Mouse (Mus musculus): ENCODE results near the gene Tmed1. TPM values are rescaled to one million over a fixed set of nuclear protein-coding genes. Genes with fewer than 3 reads are reported as not detected.
"Not testable (repeated sequence)": the region's sequence is repeated elsewhere in the genome, so short reads cannot be mapped to it uniquely, and the experiment has no call there.

The Tmed1 gene
- polyA plus RNA-seq, 1 experiment from 2014 or later = 40.7 TPM

GRCm38 (mm10) chr9:21484065-21484464, 26.0 kb downstream of the Tmed1 start:
- no peaks in the 10 kb centered on the region for H3K27me3 ChIP-seq (ENCODE audit: control insufficient read depth, insufficient read depth, low read length)
- H3K4me2 ChIP-seq (replicated peaks; ENCODE audit: low read depth) = no peak overlapping the region
- no peaks in the 10 kb centered on the region for H3K9me3 ChIP-seq (ENCODE audit: control insufficient read depth, low read length)
- TF ChIP-seq CTCF (IDR thresholded peaks at IDR 0.05; ENCODE audit: low read depth) = no peak
- no peak for TF ChIP-seq EP300 (optimal IDR thresholded peaks at IDR 0.05)
- 84% methylated on average over 4 of the region's 4 CpGs for WGBS
- H3K9ac ChIP-seq (ENCODE audit: low read length) = no peak overlapping the region
- peaks cover 18% of the 10 kb centered on the region for H3K36me3 ChIP-seq (ENCODE audit: control insufficient read depth, insufficient read depth, low read length)
- DNase-seq (ENCODE audit: low spot score) (no peak), ATAC-seq (ENCODE audit: low FRiP score, low TSS enrichment) (no peak)
- no peak overlapping the region for H3K4me3 ChIP-seq (ENCODE audit: low read depth, low read length)
- H3K4me1 ChIP-seq (replicated peaks; ENCODE audit: control insufficient read depth, insufficient read depth) = no peaks in the 10 kb centered on the region
- H3K27ac ChIP-seq (replicated peaks) = no peak overlapping the region

- Histone ChIP-seq H3K36me3 (ENCODE audit: control insufficient read depth, insufficient read depth, low read length) (peaks cover 50% of the 10 kb centered on the region), H3K27me3 (ENCODE audit: control insufficient read depth, insufficient read depth, low read length) (no peaks in the 10 kb centered on the region), H3K4me3 (ENCODE audit: low read depth, low read length) (no peak overlapping the region), H3K4me2 (replicated peaks; ENCODE audit: low read depth) (no peak overlapping the region), H3K27ac (replicated peaks) (no peak overlapping the region), H3K9ac (ENCODE audit: low read length) (no peak overlapping the region), H3K4me1 (replicated peaks; ENCODE audit: control insufficient read depth, insufficient read depth) (no peaks in the 10 kb centered on the region), H3K9me3 (ENCODE audit: control insufficient read depth, low read length) (0 out of 2 replicates have a peak, but pooled peaks cover 2% of the 10 kb centered on the region)
- no peak for TF ChIP-seq EP300 (optimal IDR thresholded peaks at IDR 0.05)
- TF ChIP-seq CTCF (IDR thresholded peaks at IDR 0.05; ENCODE audit: low read depth) = peak; percentile 55
- WGBS = 97% methylated on average over 6 of the region's 6 CpGs
- DNase-seq (ENCODE audit: low spot score) (no peak), ATAC-seq (ENCODE audit: low FRiP score, low TSS enrichment) (no peak)
Observed at GRCm38 (mm10) chr9:21477707-21478106, 32.3 kb downstream of the Tmed1 start.

- no peak overlapping the region for H3K4me3 ChIP-seq (ENCODE audit: low read depth, low read length)
- DNase-seq (ENCODE audit: low spot score) (no peak), ATAC-seq (ENCODE audit: low FRiP score, low TSS enrichment) (no peak)
- no peak overlapping the region for H3K4me2 ChIP-seq (replicated peaks; ENCODE audit: low read depth)
- no peaks in the 10 kb centered on the region for H3K27me3 ChIP-seq (ENCODE audit: control insufficient read depth, insufficient read depth, low read length)
- H3K4me1 ChIP-seq (replicated peaks; ENCODE audit: control insufficient read depth, insufficient read depth) = no peaks in the 10 kb centered on the region
- peaks cover 44% of the 10 kb centered on the region for H3K36me3 ChIP-seq (ENCODE audit: control insufficient read depth, insufficient read depth, low read length)
- 78% methylated on average over 4 of the region's 4 CpGs for WGBS
- H3K27ac ChIP-seq (replicated peaks) = no peak overlapping the region
- no peak overlapping the region for H3K9ac ChIP-seq (ENCODE audit: low read length)
- TF ChIP-seq CTCF (IDR thresholded peaks at IDR 0.05; ENCODE audit: low read depth) (no peak), EP300 (optimal IDR thresholded peaks at IDR 0.05) (no peak)
- 0 out of 2 replicates have a peak, but pooled peaks cover 2% of the 10 kb centered on the region for H3K9me3 ChIP-seq (ENCODE audit: control insufficient read depth, low read length)
Observed at GRCm38 (mm10) chr9:21472913-21473312, 37.1 kb downstream of the Tmed1 start.

GRCm38 (mm10) chr9:21469032-21470024, 40.7 kb downstream of the Tmed1 start:
- peak; percentile 73 for TF ChIP-seq CTCF (IDR thresholded peaks at IDR 0.05; ENCODE audit: low read depth)
- no peak for TF ChIP-seq EP300 (optimal IDR thresholded peaks at IDR 0.05)
- H3K4me1 ChIP-seq (replicated peaks; ENCODE audit: control insufficient read depth, insufficient read depth) = no peaks in the 10 kb centered on the region
- no peak overlapping the region for H3K27ac ChIP-seq (replicated peaks)
- DNase-seq (ENCODE audit: low spot score) (peak; percentile 53), ATAC-seq (ENCODE audit: low FRiP score, low TSS enrichment) (peak; percentile 30)
- H3K9ac ChIP-seq (ENCODE audit: low read length) = no peak overlapping the region
- no peaks in the 10 kb centered on the region for H3K9me3 ChIP-seq (ENCODE audit: control insufficient read depth, low read length)
- H3K27me3 ChIP-seq (ENCODE audit: control insufficient read depth, insufficient read depth, low read length) = no peaks in the 10 kb centered on the region
- H3K4me2 ChIP-seq (replicated peaks; ENCODE audit: low read depth) = no peak overlapping the region
- peaks cover 26% of the 10 kb centered on the region for H3K36me3 ChIP-seq (ENCODE audit: control insufficient read depth, insufficient read depth, low read length)
- H3K4me3 ChIP-seq (ENCODE audit: low read depth, low read length) = no peak overlapping the region
- 78% methylated on average over 19 of the region's 20 CpGs for WGBS

GRCm38 (mm10) chr9:21464565-21464928, 45.5 kb downstream of the Tmed1 start:
- H3K4me3 ChIP-seq (ENCODE audit: low read depth, low read length); H3K27ac ChIP-seq (replicated peaks); H3K9me3 ChIP-seq (ENCODE audit: control insufficient read depth, low read length); DNase-seq (ENCODE audit: low spot score); H3K36me3 ChIP-seq (ENCODE audit: control insufficient read depth, insufficient read depth, low read length); ATAC-seq (ENCODE audit: low FRiP score, low TSS enrichment); H3K9ac ChIP-seq (ENCODE audit: low read length); H3K4me2 ChIP-seq (replicated peaks; ENCODE audit: low read depth); H3K27me3 ChIP-seq (ENCODE audit: control insufficient read depth, insufficient read depth, low read length); H3K4me1 ChIP-seq (replicated peaks; ENCODE audit: control insufficient read depth, insufficient read depth): not testable (repeated sequence)
- WGBS = 87% methylated on average over 7 of the region's 7 CpGs
